Mouse (Mus musculus): ENCODE results near the gene Shbg.

Shbg gene

DNA sequence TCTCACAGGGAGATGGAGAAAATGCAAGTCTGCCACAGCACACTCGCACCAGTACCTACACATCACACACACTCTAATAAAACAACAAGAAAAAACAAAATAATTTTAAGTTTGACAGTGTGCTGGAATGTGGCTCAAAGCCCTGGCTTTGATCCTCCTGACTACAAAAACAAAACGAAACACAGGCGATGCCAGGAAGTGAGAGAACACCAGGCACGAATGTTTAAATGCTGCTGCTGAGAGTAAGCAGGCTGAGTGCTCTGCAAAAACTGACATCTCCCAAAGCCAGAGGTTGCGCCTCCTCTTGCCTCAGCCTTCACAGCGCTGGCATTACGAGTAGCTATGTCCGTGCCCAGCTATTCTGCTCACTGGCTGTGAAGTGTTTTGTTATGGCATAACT, 52.6 kb downstream of the Shbg start:
- no peak for DNase-seq (ENCODE audit: low spot score in 2 of 2)

All from frontal cortex, postnatal 10 days (tissue).